In the genomic region with DNA sequence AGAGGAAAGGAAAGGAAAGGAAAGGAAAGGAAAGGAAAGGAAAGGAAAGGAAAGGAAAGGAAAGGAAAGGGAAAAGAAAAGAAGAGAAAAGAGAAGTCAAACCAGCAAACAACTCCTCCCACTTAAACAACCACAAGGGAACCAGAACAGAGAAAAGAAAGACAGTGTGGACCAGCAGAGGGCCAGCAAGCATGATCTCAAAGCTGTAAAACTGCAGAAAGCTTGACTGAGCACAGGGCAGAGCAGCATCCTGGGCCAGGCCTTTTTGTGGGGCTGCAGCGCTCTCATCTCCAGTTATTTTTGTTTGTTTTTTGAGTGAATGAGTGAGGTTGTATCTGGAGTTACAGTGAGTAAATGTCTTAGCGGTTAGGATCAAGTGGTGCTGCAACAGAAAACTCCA, we compare ENCODE assay signal across 23 mouse cellular contexts. TPM values are rescaled to one million over a fixed set of nuclear protein-coding genes. Genes with fewer than 3 reads are reported as not detected.
DNase-seq lines count a peak whose midpoint lies in the region; TF ChIP-seq lines count a peak whose summit lies in the region.
"Had no signal": no experiment of that assay in that cellular context is flagged by ENCODE, and none has a peak within 500 bp of the region (broad histone marks: within the 10 kb centered on the region; RNA-seq: fewer than 3 reads in every experiment).

No protein-coding gene starts in this region.

- no peak for DNase-seq in gastrocnemius, adult 2 months
- DNase-seq in gastrocnemius, adult 8-10 months (ENCODE audit: low spot score in 2 of 2): no peak
- DNase-seq in layer of hippocampus, adult 2 months (ENCODE audit: low spot score in 2 of 2): no peak
- DNase-seq in layer of hippocampus, adult 9-11 months: no peak
- DNase-seq in 3T3-L1 (ENCODE audit: low read depth, low spot score): peak; percentile 70
- DNase-seq in adipocyte (ENCODE audit: low spot score): peak; percentile 35
- DNase-seq in thymus, postnatal 36 days: no peak
- DNase-seq in frontal cortex, postnatal 14 days (ENCODE audit: low spot score in 2 of 2): no peak
- DNase-seq: adrenal gland, adult 8-10 months; cerebellum, adult 8-10 months; cerebellum, postnatal 36 days; gastrocnemius, postnatal 10 days; heart, postnatal 4 days; kidney, adult 18-20 months; kidney, postnatal 4 days; liver; lung, adult 2 months; right cerebral cortex, adult 18-20 months; spleen, adult 18-20 months had no signal

- H3K4me3 ChIP-seq in gastrocnemius, adult 2 months: no peak overlapping the region
- no peak overlapping the region for H3K4me3 ChIP-seq in layer of hippocampus, adult 2 months
- H3K4me3 ChIP-seq: kidney, embryonic 15.5 days; midbrain, embryonic 15.5 days had no signal

- TF ChIP-seq CTCF in gastrocnemius, adult 2 months (IDR thresholded peaks at IDR 0.05): peak; percentile 17; the same call in 1 of the 2 replicates
- peak; percentile 29 for TF ChIP-seq CTCF in layer of hippocampus, adult 2 months (conservative IDR thresholded peaks at IDR 0.05)

- intact Hi-C loops in gastrocnemius, adult 2 months (cut with DNase I): no loop called here

- no peak overlapping the region for H3K27ac ChIP-seq in gastrocnemius, adult 2 months
- H3K27ac ChIP-seq in layer of hippocampus, adult 2 months: no peak overlapping the region
- H3K27ac ChIP-seq: hindbrain, embryonic 14.5 days; kidney, embryonic 15.5 days; liver, embryonic 14.5 days; midbrain, embryonic 15.5 days had no signal

RNA-seq across cellular contexts. Expression of gene Pdgfra, which starts 6.8 kb away (rescaled TPM):
- total RNA-seq in gastrocnemius, adult 2 months (2021): 10 to 100 TPM; 16.6 to 21.7 TPM
- total RNA-seq in gastrocnemius, adult 8-10 months (2022): 10 to 100 TPM in 3 of 4 experiments, 1 to 10 TPM in 1; 7.0 to 18.1 (median 11.2) TPM
- 10 to 100 TPM; 40.4 to 40.5 TPM for total RNA-seq in layer of hippocampus, adult 2 months (2021)

Comparison
In these comparisons a context has a peak if more than half of its experiments do, and no peak if none do; other contexts are left out.
1. DNase-seq: peak in 3T3-L1 (single experiment) and adipocyte (single experiment); none in gastrocnemius, adult 2 months (single experiment), gastrocnemius, adult 8-10 months (0 of 2), layer of hippocampus, adult 2 months (0 of 2), layer of hippocampus, adult 9-11 months (single experiment), thymus, postnatal 36 days (0 of 2) and frontal cortex, postnatal 14 days (0 of 2).